Mouse (Mus musculus) embryonic facial prominence, embryonic 14.5 days (tissue): ENCODE results near the gene Coq8a. TPM values are rescaled to one million over a fixed set of nuclear protein-coding genes. Genes with fewer than 3 reads are reported as not detected.

ENCODE experiments used
- ATAC-seq: fragments of 200-750 bp; cut with Nextera tagmentation; 2 replicates; pipeline ENCODE4 v1.8.0; 2017; ENCODE audit warnings: low read depth, moderate number of reproducible peaks, moderate TSS enrichment
- DNase-seq: peaks from one replicate; pipeline ENCODE4 v3.0.0-alpha.2; 2015; ENCODE audit warnings: low spot score
- H3K27ac ChIP-seq: fragments of 300-500 bp; sonication (generic); replicated peaks from 2 replicates; pipeline ENCODE4 v1.5.1; 2014; ENCODE audit warnings: low read depth, mild to moderate bottlenecking, low read length, moderate library complexity
- H3K27me3 ChIP-seq: fragments of 300-500 bp; sonication (generic); replicated peaks from 2 replicates; pipeline ENCODE4 v1.6.1; 2014; ENCODE audit warnings: low read length; ENCODE audit not compliant: control insufficient read depth, insufficient read depth
- H3K36me3 ChIP-seq: fragments of 300-500 bp; sonication (generic); 2 replicates; pipeline ENCODE4 v1.6.1; 2014; ENCODE audit warnings: low read length, mixed read lengths; ENCODE audit not compliant: control insufficient read depth, insufficient read depth
- H3K4me1 ChIP-seq: fragments of 300-500 bp; sonication (generic); 2 replicates; pipeline ENCODE4 v1.6.1; 2014; ENCODE audit warnings: antibody characterized with exemption, low read length; ENCODE audit not compliant: control insufficient read depth, insufficient read depth
- H3K4me2 ChIP-seq: fragments of 300-500 bp; sonication (generic); 2 replicates; pipeline ENCODE4 v1.6.1; 2014; ENCODE audit warnings: low read depth, mild to moderate bottlenecking, low read length, moderate library complexity, mixed read lengths
- H3K4me3 ChIP-seq: fragments of 300-500 bp; sonication (generic); 2 replicates; pipeline ENCODE4 v1.5.1; 2014; ENCODE audit warnings: low read depth, mild to moderate bottlenecking, low read length
- H3K9ac ChIP-seq: fragments of 300-500 bp; sonication (generic); 2 replicates; pipeline ENCODE4 v1.6.1; 2014; ENCODE audit warnings: low read depth, mild to moderate bottlenecking, low read length, moderate library complexity, mixed read lengths
- H3K9me3 ChIP-seq: fragments of 300-500 bp; sonication (generic); 2 replicates; pipeline ENCODE4 v1.6.1; 2016; ENCODE audit warnings: low read length; ENCODE audit not compliant: control insufficient read depth
- WGBS: fragments of 180-500 bp; shearing (Covaris S2); extraction: QIAGEN DNeasy Blood & Tissue Kit; methylation state at CpG from one replicate; pipeline ENCODE4 v1.1.7; 2014; 5-methylcytosine and 5-hydroxymethylcytosine counted together
- polyA plus RNA-seq: library from polyadenylated mRNA; unstranded; fragments of >200 nt; fragmentation: Nextera tagmentation; extraction: Ambion mirVana; gene quantifications from 2 replicates; pipeline ENCODE4 v1.2.1, GENCODE M21; 2014

The Coq8a gene
- polyA plus RNA-seq, 1 experiment from 2014 or later: 24.7 TPM

- no peaks in the 10 kb centered on the region for H3K36me3 ChIP-seq
- H3K9me3 ChIP-seq: no peaks in the 10 kb centered on the region
- H3K9ac ChIP-seq: no peak overlapping the region
- DNase-seq (no peak), ATAC-seq (no peak)
- 77% methylated on average over 7 of the region's 7 CpGs for WGBS
- no peak overlapping the region for H3K4me3 ChIP-seq
- no peaks in the 10 kb centered on the region for H3K27me3 ChIP-seq
- H3K27ac ChIP-seq: no peak overlapping the region
- no peak overlapping the region for H3K4me2 ChIP-seq
- H3K4me1 ChIP-seq: no peaks in the 10 kb centered on the region
Observed at GRCm38 (mm10) chr1:180184768-180185167, 14.6 kb downstream of the Coq8a start.

GRCm38 (mm10) chr1:180183525-180184159 lies 15.8 kb downstream of the Coq8a start:
- H3K4me1 ChIP-seq: no peaks in the 10 kb centered on the region
- H3K36me3 ChIP-seq: no peaks in the 10 kb centered on the region
- H3K27me3 ChIP-seq: no peaks in the 10 kb centered on the region
- H3K27ac ChIP-seq: no peak overlapping the region
- no peak overlapping the region for H3K4me2 ChIP-seq
- DNase-seq (no peak), ATAC-seq (no peak)
- no peaks in the 10 kb centered on the region for H3K9me3 ChIP-seq
- no peak overlapping the region for H3K4me3 ChIP-seq
- WGBS: 88% methylated on average over 6 of the region's 6 CpGs
- no peak overlapping the region for H3K9ac ChIP-seq

- 74% methylated on average over 3 of the region's 3 CpGs for WGBS
- no peak overlapping the region for H3K4me3 ChIP-seq
Observed at GRCm38 (mm10) chr1:180182731-180183130, 16.7 kb downstream of the Coq8a start.

GRCm38 (mm10) chr1:180181966-180182319 lies 17.5 kb downstream of the Coq8a start:
- 88% methylated on average over 9 of the region's 9 CpGs for WGBS

More at GRCm38 (mm10) chr1:180182731-180183130, 16.7 kb downstream of the Coq8a start:
- no peak overlapping the region for H3K9ac ChIP-seq
- no peaks in the 10 kb centered on the region for H3K36me3 ChIP-seq
- DNase-seq (no peak), ATAC-seq (no peak)
- no peaks in the 10 kb centered on the region for H3K4me1 ChIP-seq
- no peaks in the 10 kb centered on the region for H3K27me3 ChIP-seq
- no peak overlapping the region for H3K4me2 ChIP-seq
- no peaks in the 10 kb centered on the region for H3K9me3 ChIP-seq
- H3K27ac ChIP-seq: no peak overlapping the region

GRCm38 (mm10) chr1:180181304-180181965 lies 18.0 kb downstream of the Coq8a start:
- Histone ChIP-seq H3K4me3 (no peak overlapping the region), H3K36me3 (no peaks in the 10 kb centered on the region), H3K9ac (no peak overlapping the region), H3K27ac (no peak overlapping the region), H3K27me3 (no peaks in the 10 kb centered on the region), H3K9me3 (no peaks in the 10 kb centered on the region), H3K4me1 (no peaks in the 10 kb centered on the region), H3K4me2 (no peak overlapping the region)
- ATAC-seq (no peak), DNase-seq (no peak)
- 83% methylated on average over 7 of the region's 7 CpGs for WGBS

More at GRCm38 (mm10) chr1:180181966-180182319, 17.5 kb downstream of the Coq8a start:
- Histone ChIP-seq H3K4me2 (no peak overlapping the region), H3K9ac (no peak overlapping the region), H3K4me3 (no peak overlapping the region), H3K4me1 (no peaks in the 10 kb centered on the region), H3K27me3 (no peaks in the 10 kb centered on the region), H3K36me3 (no peaks in the 10 kb centered on the region), H3K9me3 (no peaks in the 10 kb centered on the region), H3K27ac (no peak overlapping the region)
- no peak for ATAC-seq
- DNase-seq: no peak

GRCm38 (mm10) chr1:180179840-180180239 lies 19.6 kb downstream of the Coq8a start:
- 70% methylated on average over 2 of the region's 2 CpGs for WGBS

GRCm38 (mm10) chr1:180179100-180179499 lies 20.3 kb downstream of the Coq8a start:
- no peak overlapping the region for H3K27ac ChIP-seq
- 92% methylated on average over 4 of the region's 4 CpGs for WGBS
- H3K36me3 ChIP-seq: no peaks in the 10 kb centered on the region
- ATAC-seq (no peak), DNase-seq (no peak)
- H3K9ac ChIP-seq: no peak overlapping the region
- no peaks in the 10 kb centered on the region for H3K4me1 ChIP-seq
- no peaks in the 10 kb centered on the region for H3K27me3 ChIP-seq
- H3K9me3 ChIP-seq: no peaks in the 10 kb centered on the region
- no peak overlapping the region for H3K4me2 ChIP-seq
- no peak overlapping the region for H3K4me3 ChIP-seq

More at GRCm38 (mm10) chr1:180179840-180180239, 19.6 kb downstream of the Coq8a start:
- Histone ChIP-seq H3K27me3 (no peaks in the 10 kb centered on the region), H3K4me2 (no peak overlapping the region), H3K4me1 (no peaks in the 10 kb centered on the region), H3K36me3 (no peaks in the 10 kb centered on the region), H3K9me3 (no peaks in the 10 kb centered on the region), H3K27ac (no peak overlapping the region), H3K9ac (no peak overlapping the region), H3K4me3 (no peak overlapping the region)
- no peak for ATAC-seq
- DNase-seq: no peak

- H3K4me1 ChIP-seq: no peaks in the 10 kb centered on the region
- H3K27ac ChIP-seq: no peak overlapping the region
- H3K4me2 ChIP-seq: no peak overlapping the region
- DNase-seq (no peak), ATAC-seq (no peak)
- no peaks in the 10 kb centered on the region for H3K27me3 ChIP-seq
- H3K36me3 ChIP-seq: no peaks in the 10 kb centered on the region
- H3K9me3 ChIP-seq: no peaks in the 10 kb centered on the region
- no peak overlapping the region for H3K4me3 ChIP-seq
- no peak overlapping the region for H3K9ac ChIP-seq
- 84% methylated on average over 9 of the region's 9 CpGs for WGBS
Observed at GRCm38 (mm10) chr1:180178340-180178739, 21.1 kb downstream of the Coq8a start.

- Histone ChIP-seq H3K4me1 (no peaks in the 10 kb centered on the region), H3K9ac (no peak overlapping the region), H3K36me3 (no peaks in the 10 kb centered on the region), H3K9me3 (no peaks in the 10 kb centered on the region), H3K4me3 (no peak overlapping the region), H3K27ac (no peak overlapping the region), H3K4me2 (no peak overlapping the region), H3K27me3 (no peaks in the 10 kb centered on the region)
- no peak for ATAC-seq
- DNase-seq: no peak
- 29% methylated on average over 1 of the region's 1 CpGs for WGBS
Observed at GRCm38 (mm10) chr1:180176784-180177183, 22.6 kb downstream of the Coq8a start.
